ENCODE assay signal across 20 mouse cellular contexts in genomic region chr4:118569320-118569719, GRCm38 (mm10). TPM values are rescaled to one million over a fixed set of nuclear protein-coding genes. Genes with fewer than 3 reads are reported as not detected.
DNase-seq lines count a peak whose midpoint lies in the region; ATAC-seq and TF ChIP-seq lines count a peak whose summit lies in the region.
"Had no signal": no experiment of that assay in that cellular context is flagged by ENCODE, and none has a peak within 500 bp of the region (broad histone marks: within the 10 kb centered on the region; RNA-seq: fewer than 3 reads in every experiment).

No protein-coding gene starts in this region.

- H3K9ac ChIP-seq in lung, embryonic 16.5 days (ENCODE audit: low read length) = no peak overlapping the region
- H3K9ac ChIP-seq in lung, postnatal 0 days (replicated peaks; ENCODE audit: low read depth) = no peak overlapping the region
- H3K9ac ChIP-seq in liver, embryonic 12.5 days = peak overlapping the region; percentile 56
- H3K9ac ChIP-seq: forebrain, embryonic 15.5 days; heart, embryonic 15.5 days; hindbrain, embryonic 12.5 days had no signal

- 0 out of 2 replicates have a peak, but pooled peaks have one; percentile 31 for ATAC-seq in lung, embryonic 16.5 days (ENCODE audit: low read depth)
- no peak for ATAC-seq in lung, postnatal 0 days
- peak; percentile 59 for ATAC-seq in liver, embryonic 12.5 days
- no peak for ATAC-seq in erythroid progenitor cell, adult 5-6 weeks (replicated peaks; ENCODE audit: low FRiP score, poor library complexity, severe bottlenecking)
- ATAC-seq: forebrain, embryonic 15.5 days had no signal

- no peaks in the 10 kb centered on the region for H3K36me3 ChIP-seq in heart, embryonic 10.5 days
- H3K36me3 ChIP-seq in lung, embryonic 16.5 days (ENCODE audit: control insufficient read depth, insufficient read depth, low read length) = no peaks in the 10 kb centered on the region
- no peaks in the 10 kb centered on the region for H3K36me3 ChIP-seq in lung, postnatal 0 days (ENCODE audit: insufficient read depth, low read length)
- H3K36me3 ChIP-seq in liver, embryonic 12.5 days = no peaks in the 10 kb centered on the region
- H3K36me3 ChIP-seq: forebrain, embryonic 15.5 days; heart, embryonic 15.5 days; hindbrain, embryonic 12.5 days had no signal

- peak overlapping the region; percentile 18; the same call in 1 of the 2 replicates for H3K4me3 ChIP-seq in heart, embryonic 10.5 days
- H3K4me3 ChIP-seq in lung, embryonic 16.5 days (ENCODE audit: low read length) = no peak overlapping the region
- no peak overlapping the region for H3K4me3 ChIP-seq in lung, postnatal 0 days (ENCODE audit: low read depth, low read length)
- H3K4me3 ChIP-seq in liver, embryonic 12.5 days = peak overlapping the region; percentile 44
- H3K4me3 ChIP-seq: forebrain, embryonic 15.5 days; gastrocnemius, adult 2 months; heart, embryonic 15.5 days; hindbrain, embryonic 12.5 days; myocyte had no signal

- TF ChIP-seq EP300 in lung, postnatal 0 days (IDR thresholded peaks at IDR 0.05) = no peak

- H3K27ac ChIP-seq in heart, embryonic 10.5 days = peak overlapping the region; percentile 74; the same call in 1 of the 2 replicates
- H3K27ac ChIP-seq in lung, embryonic 16.5 days (ENCODE audit: low read length) = no peak overlapping the region
- H3K27ac ChIP-seq in lung, postnatal 0 days (ENCODE audit: low read length) = no peak overlapping the region
- peak overlapping the region; percentile 86 for H3K27ac ChIP-seq in liver, embryonic 12.5 days
- H3K27ac ChIP-seq: forebrain, embryonic 15.5 days; gastrocnemius, adult 2 months; heart, embryonic 15.5 days; hindbrain, embryonic 12.5 days had no signal

- H3K9me3 ChIP-seq in heart, embryonic 10.5 days = no peaks in the 10 kb centered on the region
- no peaks in the 10 kb centered on the region for H3K9me3 ChIP-seq in lung, embryonic 16.5 days (ENCODE audit: control insufficient read depth, low read length)
- no peaks in the 10 kb centered on the region for H3K9me3 ChIP-seq in lung, postnatal 0 days (ENCODE audit: low read length)
- H3K9me3 ChIP-seq in liver, embryonic 12.5 days (replicated peaks) = peaks cover 6% of the 10 kb centered on the region; the same call in 1 of the 2 replicates
- H3K9me3 ChIP-seq: forebrain, embryonic 15.5 days; heart, embryonic 15.5 days; hindbrain, embryonic 12.5 days had no signal

- no peaks in the 10 kb centered on the region for H3K4me1 ChIP-seq in heart, embryonic 10.5 days
- H3K4me1 ChIP-seq in lung, embryonic 16.5 days (replicated peaks; ENCODE audit: control insufficient read depth, insufficient read depth, low read length) = no peaks in the 10 kb centered on the region
- H3K4me1 ChIP-seq in lung, postnatal 0 days (ENCODE audit: insufficient read depth, low read depth, low read length) = no peaks in the 10 kb centered on the region
- H3K4me1 ChIP-seq in liver, embryonic 12.5 days = peaks cover 43% of the 10 kb centered on the region
- H3K4me1 ChIP-seq: forebrain, embryonic 15.5 days; heart, embryonic 15.5 days; hindbrain, embryonic 12.5 days had no signal

- DNase-seq in heart, embryonic 10.5 days (ENCODE audit: low spot score) = peak; percentile 82
- DNase-seq in heart, adult 9 months (ENCODE audit: low spot score in 2 of 2) = no peak
- no peak for DNase-seq in lung, postnatal 0 days (ENCODE audit: low spot score)
- DNase-seq in embryo, embryonic 10.5 days (ENCODE audit: low spot score) = no peak
- DNase-seq: B cell, adult 2 months; cerebellum, adult 11 months; gastrocnemius, adult 2 months; kidney, adult 2 months; left cerebral cortex, postnatal 4 days; lung, postnatal 14 days; spleen, adult 18-20 months; thymus, postnatal 36 days had no signal

- TF ChIP-seq CTCF in lung, postnatal 0 days (IDR thresholded peaks at IDR 0.05) = no peak

- H3K27me3 ChIP-seq in heart, embryonic 10.5 days (ENCODE audit: insufficient read depth, poor library complexity, severe bottlenecking) = peaks cover 25% of the 10 kb centered on the region
- H3K27me3 ChIP-seq in lung, embryonic 16.5 days (ENCODE audit: control insufficient read depth, insufficient read depth, low read depth, low read length) = no peaks in the 10 kb centered on the region
- no peaks in the 10 kb centered on the region for H3K27me3 ChIP-seq in lung, postnatal 0 days (replicated peaks; ENCODE audit: insufficient read depth, low read length)
- peaks cover 50% of the 10 kb centered on the region for H3K27me3 ChIP-seq in liver, embryonic 12.5 days (replicated peaks)
- H3K27me3 ChIP-seq: forebrain, embryonic 15.5 days had no signal

- no peak overlapping the region for H3K4me2 ChIP-seq in lung, embryonic 16.5 days (ENCODE audit: low read depth, low read length)
- H3K4me2 ChIP-seq in lung, postnatal 0 days (replicated peaks; ENCODE audit: low read depth, low read length) = no peak overlapping the region
- peak overlapping the region; percentile 65 for H3K4me2 ChIP-seq in liver, embryonic 12.5 days
- H3K4me2 ChIP-seq: forebrain, embryonic 15.5 days; heart, embryonic 15.5 days; hindbrain, embryonic 12.5 days had no signal

- WGBS in heart, embryonic 10.5 days = 66% methylated on average over 23 of the region's 23 CpGs
- WGBS in lung, embryonic 16.5 days = 62% methylated on average over 23 of the region's 23 CpGs
- WGBS in lung, postnatal 0 days = 65% methylated on average over 23 of the region's 23 CpGs
- WGBS in liver, embryonic 12.5 days (ENCODE audit: insufficient replicate concordance) = 62% methylated on average over 22 of the region's 23 CpGs

RNA-seq across cellular contexts. Expression of gene Tmem125, which starts 25.5 kb away (rescaled TPM):
- 0.32 and 0.69 TPM in 2 replicates for polyA plus RNA-seq in heart, embryonic 10.5 days (2016; fragmentation: Nextera tagmentation; extraction: Ambion mirVana)
- 8.0 and 8.4 TPM in 2 replicates for polyA plus RNA-seq in lung, embryonic 16.5 days (2015; fragmentation: Nextera tagmentation; extraction: Ambion mirVana)
- polyA plus RNA-seq in lung, postnatal 0 days (2015; fragmentation: Nextera tagmentation; extraction: Ambion mirVana) = 16.7 and 17.4 TPM in 2 replicates
- polyA plus RNA-seq in liver, embryonic 12.5 days (2016; fragmentation: Nextera tagmentation; extraction: Ambion mirVana) = 0.23 and 0.54 TPM in 2 replicates
- not detected in 2 replicates for total RNA-seq in erythroid progenitor cell, adult 5-6 weeks (2015; ENCODE audit: low replicate concordance)
- total RNA-seq in erythroid progenitor cell, adult 5-6 weeks (2017; ENCODE audit: low replicate concordance) = not detected in 2 replicates
- total RNA-seq: adrenal gland, adult 18-20 months; gastrocnemius, adult 2 months had no signal
- polyA plus RNA-seq: myocyte had no signal

RNA-seq across cellular contexts. Expression of gene 2610528J11Rik, which starts 42.5 kb away (rescaled TPM):
- polyA plus RNA-seq in heart, embryonic 10.5 days (2016; fragmentation: Nextera tagmentation; extraction: Ambion mirVana) = 0.70 and 1.7 TPM in 2 replicates
- polyA plus RNA-seq in lung, embryonic 16.5 days (2015; fragmentation: Nextera tagmentation; extraction: Ambion mirVana) = 18.8 and 21.1 TPM in 2 replicates
- polyA plus RNA-seq in lung, postnatal 0 days (2015; fragmentation: Nextera tagmentation; extraction: Ambion mirVana) = 23.1 and 23.2 TPM in 2 replicates
- polyA plus RNA-seq in liver, embryonic 12.5 days (2016; fragmentation: Nextera tagmentation; extraction: Ambion mirVana) = 4.5 and 4.9 TPM in 2 replicates
- total RNA-seq in erythroid progenitor cell, adult 5-6 weeks (2015; ENCODE audit: low replicate concordance) = not detected in 2 replicates
- not detected in 2 replicates for total RNA-seq in erythroid progenitor cell, adult 5-6 weeks (2017; ENCODE audit: low replicate concordance)
- total RNA-seq: adrenal gland, adult 18-20 months; gastrocnemius, adult 2 months had no signal
- polyA plus RNA-seq: forebrain, embryonic 15.5 days; myocyte had no signal

RNA-seq across cellular contexts. Expression of gene Cfap57, which starts 51.3 kb away (rescaled TPM):
- 0.84 and 1.1 TPM in 2 replicates for polyA plus RNA-seq in heart, embryonic 10.5 days (2016; fragmentation: Nextera tagmentation; extraction: Ambion mirVana)
- polyA plus RNA-seq in lung, embryonic 16.5 days (2015; fragmentation: Nextera tagmentation; extraction: Ambion mirVana) = 1.3 and 1.6 TPM in 2 replicates
- 1.7 and 2.1 TPM in 2 replicates for polyA plus RNA-seq in lung, postnatal 0 days (2015; fragmentation: Nextera tagmentation; extraction: Ambion mirVana)
- 1.3 and 1.5 TPM in 2 replicates for polyA plus RNA-seq in liver, embryonic 12.5 days (2016; fragmentation: Nextera tagmentation; extraction: Ambion mirVana)
- not detected in 2 replicates for total RNA-seq in erythroid progenitor cell, adult 5-6 weeks (2015; ENCODE audit: low replicate concordance)
- 0.08 and 0.64 TPM in 2 replicates for total RNA-seq in erythroid progenitor cell, adult 5-6 weeks (2017; ENCODE audit: low replicate concordance)
- total RNA-seq: adrenal gland, adult 18-20 months; gastrocnemius, adult 2 months had no signal
- polyA plus RNA-seq: myocyte had no signal

RNA-seq across cellular contexts. Expression of gene Ebna1bp2, which starts 51.3 kb away (rescaled TPM):
- polyA plus RNA-seq in heart, embryonic 10.5 days (2016; fragmentation: Nextera tagmentation; extraction: Ambion mirVana) = 110 and 166 TPM in 2 replicates
- polyA plus RNA-seq in lung, embryonic 16.5 days (2015; fragmentation: Nextera tagmentation; extraction: Ambion mirVana) = 116 and 125 TPM in 2 replicates
- polyA plus RNA-seq in lung, postnatal 0 days (2015; fragmentation: Nextera tagmentation; extraction: Ambion mirVana) = 85.5 and 87.8 TPM in 2 replicates
- polyA plus RNA-seq in liver, embryonic 12.5 days (2016; fragmentation: Nextera tagmentation; extraction: Ambion mirVana) = 160 and 164 TPM in 2 replicates
- total RNA-seq in erythroid progenitor cell, adult 5-6 weeks (2015; ENCODE audit: low replicate concordance) = 12.6 and 19.8 TPM in 2 replicates
- 13.7 and 29.0 TPM in 2 replicates for total RNA-seq in erythroid progenitor cell, adult 5-6 weeks (2017; ENCODE audit: low replicate concordance)

Comparison
In these comparisons a context has a peak if more than half of its experiments do, and no peak if none do; other contexts are left out.
1. ATAC-seq: peak in lung, embryonic 16.5 days (single experiment) and liver, embryonic 12.5 days (single experiment); none in lung, postnatal 0 days (single experiment) and erythroid progenitor cell, adult 5-6 weeks (single experiment).
2. H3K27ac ChIP-seq: peak in heart, embryonic 10.5 days (single experiment) and liver, embryonic 12.5 days (single experiment); none in lung, embryonic 16.5 days (single experiment) and lung, postnatal 0 days (single experiment).
3. H3K4me3 ChIP-seq: peak in heart, embryonic 10.5 days (single experiment) and liver, embryonic 12.5 days (single experiment); none in lung, embryonic 16.5 days (single experiment) and lung, postnatal 0 days (single experiment).